Mouse (Mus musculus): ENCODE measurements around the gene Iah1. TPM values are rescaled to one million over a fixed set of nuclear protein-coding genes. Genes with fewer than 3 reads are reported as not detected.

Iah1 gene
- 73.0 and 74.7 TPM in 2 replicates for polyA plus RNA-seq (2015; fragmentation: Nextera tagmentation; extraction: Ambion mirVana)

DNA sequence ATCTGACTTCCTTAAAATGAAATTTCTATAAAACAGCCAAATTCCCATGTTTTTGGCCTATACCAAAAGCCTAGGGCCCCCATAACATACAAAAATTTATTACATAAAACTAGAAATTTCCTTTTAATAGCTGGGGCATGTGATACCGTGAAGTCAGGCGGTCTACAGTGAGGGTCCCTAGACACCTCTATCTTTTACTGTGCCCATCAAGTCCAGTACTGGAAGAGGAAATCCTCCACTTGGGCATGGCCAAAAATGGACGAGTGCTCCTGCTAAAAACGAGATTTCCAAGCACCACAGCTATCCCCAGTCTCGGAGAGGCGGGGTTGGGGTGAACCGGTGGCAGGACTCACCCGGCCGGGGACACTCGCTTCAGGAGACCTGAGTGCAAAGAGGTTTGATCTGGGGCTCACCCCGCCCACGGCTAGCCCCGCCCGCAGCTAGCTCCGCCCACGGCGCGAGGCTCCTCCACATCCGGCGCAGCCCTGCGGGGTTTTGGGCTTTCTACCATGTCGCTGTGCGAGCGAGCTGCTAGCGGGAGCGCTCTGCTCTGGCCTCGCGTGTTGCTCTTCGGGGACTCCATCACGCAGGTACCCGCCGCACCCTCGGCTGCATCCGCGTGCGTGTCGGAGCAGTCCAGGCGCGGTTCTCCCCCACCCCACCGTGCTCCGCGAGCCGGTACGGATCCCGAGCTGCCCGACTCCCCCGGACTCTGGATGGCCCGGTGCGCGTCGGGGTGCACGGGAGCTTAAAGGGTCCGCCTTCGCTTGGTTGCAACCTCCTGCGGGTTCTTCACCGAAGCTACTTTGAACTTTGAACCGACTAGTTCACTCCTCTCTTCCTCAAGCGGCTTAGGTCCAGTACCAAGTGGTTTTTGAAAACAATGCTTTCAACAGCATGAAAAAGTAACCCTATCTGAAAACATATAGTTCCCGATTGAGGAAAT lies at the start of gene Iah1:
Gene Iah1 (plus strand): TSS at position 467 of the 946 bp plus-strand sequence.
- peak; percentile 93 for DNase-seq (ENCODE audit: low spot score)

DNA sequence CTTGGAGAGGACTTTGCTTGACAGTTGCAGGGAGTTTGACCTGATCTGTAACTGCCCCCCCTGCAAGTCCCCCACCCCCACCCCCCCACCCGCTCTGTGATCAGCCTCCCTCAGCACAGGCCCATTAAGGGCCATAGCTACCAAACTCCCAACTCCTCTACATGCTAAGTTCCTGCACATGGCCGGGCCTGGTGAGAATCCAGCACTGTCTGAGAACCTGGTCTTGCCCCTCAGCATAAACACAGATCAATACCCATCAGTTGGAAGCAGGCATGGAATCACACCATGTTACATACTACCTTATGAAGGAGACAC lies 49.4 kb upstream of the Iah1 start:
- DNase-seq (ENCODE audit: low spot score) = no peak

DNA sequence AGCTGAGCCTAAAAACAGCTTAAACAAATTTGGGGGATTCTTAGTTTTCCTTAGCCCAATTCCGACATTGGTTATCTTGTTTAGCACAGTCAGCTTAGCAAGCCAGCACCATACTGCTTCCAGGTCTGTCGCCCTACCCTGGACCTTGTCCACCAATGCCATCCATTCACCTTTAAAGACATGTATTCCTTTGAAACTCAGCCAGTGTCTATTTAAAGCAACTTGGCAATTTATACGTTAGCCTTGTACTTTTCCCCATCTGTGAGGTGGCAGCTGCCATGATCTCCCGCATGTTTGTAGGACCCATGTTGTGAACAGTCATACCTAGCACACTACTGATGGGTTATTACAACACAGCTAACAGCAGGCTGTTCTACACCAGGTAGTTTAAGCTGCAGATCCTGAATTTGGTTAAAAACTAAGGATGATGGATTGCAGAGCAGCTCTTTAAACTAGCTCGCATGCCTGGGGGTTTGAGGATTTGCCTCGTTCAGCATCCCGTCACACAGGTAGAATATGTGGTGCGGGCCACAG lies 48.0 kb upstream of the Iah1 start:
- no peak for DNase-seq (ENCODE audit: low spot score)

DNA sequence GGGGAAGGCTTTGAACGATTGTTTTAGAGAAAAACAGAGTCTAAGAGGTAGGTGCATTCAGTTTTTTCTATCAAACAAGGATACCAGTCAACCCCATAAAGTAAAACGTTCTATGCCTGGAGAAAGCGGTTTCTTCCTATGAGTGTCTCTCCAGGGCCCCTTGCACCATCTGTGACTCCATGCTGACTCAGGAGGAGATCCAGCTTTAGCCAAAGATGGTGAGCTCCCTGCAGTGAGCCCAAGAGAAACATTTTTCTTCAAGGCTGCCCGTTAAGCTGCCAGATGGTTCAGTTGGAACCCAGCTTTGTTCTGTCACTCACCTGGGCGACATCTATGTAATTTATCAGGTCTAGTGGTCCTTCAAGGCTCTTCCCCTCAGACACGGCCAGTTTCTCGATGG lies 41.7 kb upstream of the Iah1 start:
- DNase-seq (ENCODE audit: low spot score) = no peak

DNA sequence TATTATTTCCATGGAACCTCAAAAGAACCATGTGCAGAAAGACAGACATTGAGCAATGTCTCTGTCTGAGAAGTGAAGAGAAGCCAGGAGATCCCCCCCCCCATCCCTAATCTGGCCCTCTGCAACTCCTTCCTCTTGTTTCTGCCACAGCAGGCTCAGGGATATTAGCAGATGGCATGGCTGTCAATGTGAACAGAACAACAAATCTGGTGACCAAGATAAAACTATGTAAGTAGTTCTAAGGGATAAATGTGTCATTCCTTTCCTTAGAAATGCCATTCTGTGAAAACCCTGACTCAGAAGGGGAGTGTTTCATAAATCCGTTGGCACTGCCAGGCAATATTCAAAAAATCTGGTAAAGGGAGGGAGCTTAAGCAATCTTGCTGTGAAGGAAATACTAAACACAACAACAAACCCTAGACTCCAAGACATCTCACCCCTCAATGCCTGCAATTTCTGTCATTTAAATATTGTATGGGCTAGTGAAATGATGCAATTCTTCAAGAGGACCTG lies 38.8 kb upstream of the Iah1 start:
- no peak for DNase-seq (ENCODE audit: low spot score)

DNA sequence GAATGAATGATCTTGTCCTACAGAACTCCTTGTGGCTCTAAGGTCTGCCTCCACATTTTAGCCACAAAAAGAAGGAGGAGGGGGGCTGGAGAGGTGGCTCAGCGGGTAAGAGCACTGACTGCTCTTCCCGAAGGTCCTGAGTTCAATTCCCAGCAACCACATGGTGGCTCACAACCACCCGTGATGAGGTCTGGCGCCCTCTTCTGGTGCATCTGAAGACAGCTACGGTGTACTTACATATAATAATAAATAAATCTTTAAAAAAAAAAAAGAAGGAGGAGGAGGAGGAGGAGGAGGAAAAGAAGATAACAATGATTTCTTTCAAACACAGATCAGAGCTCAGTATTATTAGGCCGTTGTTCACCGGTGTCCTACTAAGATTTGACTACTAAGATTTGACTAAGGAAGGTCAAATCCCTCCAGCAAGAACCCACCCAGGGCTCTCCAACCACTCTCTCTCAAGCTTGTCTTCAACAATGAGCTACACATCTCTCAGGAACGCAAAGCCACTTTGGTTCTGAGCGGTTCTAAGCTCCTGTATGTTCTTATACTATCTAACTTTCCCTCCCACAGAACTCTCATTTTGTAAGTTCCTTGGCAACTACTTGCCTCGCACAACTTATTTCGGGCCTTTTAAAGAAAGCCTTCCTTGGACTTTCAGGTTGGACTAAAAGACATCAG lies 31.3 kb upstream of the Iah1 start, which contains the start of gene Cpsf3:
Gene Cpsf3 (plus strand): TSS at position 631 of the 681 bp plus-strand sequence.
- no peak for DNase-seq (ENCODE audit: low spot score)

DNA sequence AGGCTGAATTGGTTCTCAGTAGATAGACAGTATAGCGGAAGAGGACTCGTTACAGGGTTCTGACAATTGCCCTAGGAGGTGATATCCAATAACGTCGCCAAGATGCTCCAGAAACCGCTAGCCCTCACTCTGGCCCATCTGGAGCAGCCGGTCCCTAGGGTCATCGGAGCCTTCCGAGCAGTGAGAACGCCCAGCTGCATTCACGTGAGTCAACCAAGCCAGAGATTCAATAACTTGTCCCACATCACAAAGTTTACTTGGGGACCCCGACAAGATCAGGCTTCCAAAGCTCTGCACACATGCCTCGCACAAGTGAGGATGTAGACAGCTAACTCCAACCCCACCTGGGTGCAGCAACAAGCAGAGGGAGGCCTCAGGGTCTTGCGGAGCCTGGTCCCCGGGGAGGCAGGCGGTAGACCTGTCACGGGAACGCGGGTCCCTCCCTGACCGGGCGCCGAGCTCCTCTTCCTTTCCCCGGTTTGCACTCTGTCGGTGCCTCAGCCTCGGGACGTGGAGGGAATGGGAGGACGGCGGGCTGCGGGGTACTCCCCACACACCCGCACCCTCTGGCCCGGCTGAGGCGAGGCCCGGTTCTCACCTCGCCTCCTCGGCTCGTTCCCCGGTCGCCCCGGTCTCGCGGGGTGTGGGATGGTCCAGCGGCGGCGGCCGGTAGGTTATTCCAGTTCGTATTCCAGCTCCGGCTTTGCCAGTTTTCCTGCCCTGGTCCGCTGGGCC lies 30.5 kb upstream of the Iah1 start:
- DNase-seq (ENCODE audit: low spot score) = no peak

DNA sequence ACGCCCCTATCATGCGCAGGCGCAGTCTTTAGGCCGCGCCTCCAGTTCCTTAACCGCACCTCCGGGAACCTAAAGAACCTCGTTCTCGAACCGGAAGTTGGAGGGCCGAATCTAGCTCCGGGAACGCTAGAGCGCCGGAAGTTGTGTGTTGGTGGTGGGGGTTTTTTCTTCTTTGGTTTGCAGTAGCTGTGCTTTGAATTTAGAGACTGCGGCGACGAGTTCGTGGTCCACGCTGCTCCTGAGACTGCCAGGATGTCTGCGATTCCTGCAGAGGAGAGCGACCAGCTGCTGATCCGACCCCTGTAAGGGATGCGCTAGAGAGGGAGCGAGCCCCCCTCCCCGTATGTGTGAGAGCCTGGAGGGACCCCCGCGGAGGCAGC lies 30.0 kb upstream of the Iah1 start, which contains the start of gene Itgb1bp1:
Gene Itgb1bp1 (minus strand): TSS at position 42 of the 380 bp plus-strand sequence.
- DNase-seq (ENCODE audit: low spot score) = peak; percentile 99

DNA sequence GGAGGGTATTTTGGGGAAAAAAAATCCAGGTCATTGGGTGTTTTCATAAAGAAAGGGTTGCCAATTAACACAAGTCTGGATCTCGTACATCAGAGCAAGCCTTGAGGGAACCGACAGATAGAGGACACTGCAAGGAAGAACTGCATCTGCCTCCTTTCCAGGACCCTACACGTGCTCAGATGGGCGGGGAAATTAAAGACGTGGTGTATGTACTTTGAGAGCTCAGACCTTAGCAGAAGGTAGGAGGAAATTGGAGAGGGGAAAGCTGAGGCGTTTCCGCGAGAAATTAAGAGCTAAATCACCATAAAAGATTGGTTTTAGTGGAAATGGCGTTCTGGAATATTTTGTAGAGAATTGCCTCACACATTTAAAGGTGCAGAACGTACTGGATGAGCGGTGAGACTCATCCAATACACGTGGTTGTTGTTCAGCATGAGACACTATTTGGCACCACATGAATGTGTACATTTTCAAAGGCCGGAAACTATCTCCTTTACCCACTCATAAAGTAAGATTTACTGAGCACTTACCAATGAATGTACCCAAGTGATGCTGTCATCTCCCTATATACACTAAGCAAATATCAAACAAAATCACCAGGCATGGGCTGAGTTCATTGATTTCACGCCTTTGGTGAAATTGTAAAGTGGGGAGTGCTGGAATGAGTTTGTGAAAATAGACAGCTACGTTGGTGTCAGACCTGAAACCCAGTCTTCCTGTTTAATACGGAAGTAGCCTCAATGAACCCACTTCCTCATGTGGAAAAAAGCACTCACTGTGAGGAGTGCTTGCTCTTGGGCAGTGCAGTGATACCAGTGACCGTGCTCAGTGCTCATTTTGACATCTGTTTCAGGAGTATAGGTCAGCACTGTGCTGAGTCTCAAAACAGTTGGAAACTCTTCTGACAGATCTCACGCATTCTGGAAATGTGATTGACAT lies 29.2 kb upstream of the Iah1 start:
- peak; percentile 51 for DNase-seq (ENCODE audit: low spot score)

DNA sequence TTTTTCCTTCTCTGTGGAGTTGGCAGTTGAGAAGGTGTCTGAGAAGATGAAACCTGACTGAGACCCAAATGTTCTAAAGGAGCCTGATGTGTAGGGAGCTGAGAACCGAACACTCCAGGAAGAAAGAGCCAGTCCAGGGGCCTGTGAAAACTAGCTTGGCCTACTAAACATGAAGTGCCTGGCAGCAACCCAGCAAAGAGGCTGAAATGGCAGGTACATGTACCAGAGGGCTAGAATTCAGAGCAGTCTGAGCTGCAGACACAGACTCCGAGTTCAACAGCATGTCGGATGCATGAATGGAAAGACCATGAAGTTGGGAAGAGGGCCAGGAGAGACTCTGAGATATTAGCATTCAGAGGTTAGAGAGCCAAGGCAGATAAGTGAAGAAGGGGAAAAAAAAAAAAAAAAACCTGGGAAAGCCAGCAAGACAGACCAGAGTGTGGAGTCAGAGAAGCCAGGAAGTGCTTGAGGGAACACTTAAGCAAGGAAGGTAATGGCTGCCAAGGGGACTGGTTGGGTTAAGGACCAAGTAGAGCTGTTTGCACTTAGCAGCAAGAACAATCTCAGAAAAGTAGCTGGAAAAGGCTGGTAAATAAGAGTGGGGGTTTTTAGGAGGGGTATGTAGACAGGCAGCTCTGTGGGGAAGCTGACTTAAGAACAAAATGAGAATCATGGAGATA lies 27.3 kb upstream of the Iah1 start:
- no peak for DNase-seq (ENCODE audit: low spot score)

DNA sequence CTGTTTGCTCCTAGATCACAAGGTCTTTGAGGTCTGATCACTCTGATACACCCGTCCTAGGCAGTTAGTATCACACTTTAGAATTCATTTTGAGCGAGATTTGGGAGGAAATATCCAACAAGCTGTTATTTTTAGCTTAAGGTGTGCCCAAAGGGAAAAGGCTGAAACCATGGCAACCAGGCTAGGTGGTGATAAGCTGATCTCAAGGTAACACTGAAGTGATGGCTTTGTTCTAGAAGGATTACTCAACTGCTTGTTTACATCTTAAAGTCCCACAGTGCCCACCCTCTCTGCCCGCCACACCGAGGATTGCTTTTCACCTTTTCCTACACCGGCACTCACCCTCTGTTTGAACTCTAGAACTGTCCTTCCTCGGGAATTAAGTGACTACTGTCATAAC lies 26.5 kb upstream of the Iah1 start:
- DNase-seq (ENCODE audit: low spot score) = no peak

DNA sequence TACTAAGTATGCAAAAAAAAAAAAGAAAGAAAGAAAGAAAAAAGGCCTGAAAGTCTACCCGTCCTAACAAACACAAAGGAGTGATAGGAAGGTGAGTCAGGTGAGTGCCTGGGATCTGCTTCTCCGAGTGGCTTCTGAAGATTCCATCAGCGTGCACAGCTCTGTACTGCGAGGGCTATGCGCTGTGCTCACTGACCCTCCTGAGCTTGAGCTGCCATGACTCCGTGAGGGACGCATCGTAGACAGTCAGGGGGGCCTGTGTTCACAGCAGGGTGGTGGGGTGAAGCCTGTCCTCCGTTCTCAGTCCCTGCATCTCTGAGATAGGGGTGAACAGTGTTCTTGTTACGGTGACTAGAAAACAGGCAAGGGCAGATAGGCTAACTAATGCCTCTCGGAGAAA lies 17.3 kb upstream of the Iah1 start:
- no peak for DNase-seq (ENCODE audit: low spot score)

DNA sequence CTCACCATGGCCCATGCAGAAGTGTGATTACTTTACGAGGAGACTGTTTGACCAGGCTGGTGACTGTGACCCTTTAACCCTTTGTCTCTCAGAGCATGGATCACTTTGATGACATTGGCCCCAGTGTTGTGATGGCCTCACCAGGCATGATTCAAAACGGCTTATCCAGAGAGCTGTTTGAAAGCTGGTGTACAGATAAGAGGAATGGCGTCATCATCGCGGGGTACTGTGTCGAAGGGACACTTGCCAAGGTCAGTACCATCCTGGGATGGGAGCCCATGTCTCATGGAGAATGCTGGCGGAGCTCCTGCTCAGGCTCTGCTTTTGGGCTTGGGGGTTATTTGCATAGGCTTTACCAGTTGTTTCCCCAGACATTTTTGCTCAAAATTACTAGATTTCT lies 14.9 kb upstream of the Iah1 start:
- DNase-seq (ENCODE audit: low spot score) = no peak

DNA sequence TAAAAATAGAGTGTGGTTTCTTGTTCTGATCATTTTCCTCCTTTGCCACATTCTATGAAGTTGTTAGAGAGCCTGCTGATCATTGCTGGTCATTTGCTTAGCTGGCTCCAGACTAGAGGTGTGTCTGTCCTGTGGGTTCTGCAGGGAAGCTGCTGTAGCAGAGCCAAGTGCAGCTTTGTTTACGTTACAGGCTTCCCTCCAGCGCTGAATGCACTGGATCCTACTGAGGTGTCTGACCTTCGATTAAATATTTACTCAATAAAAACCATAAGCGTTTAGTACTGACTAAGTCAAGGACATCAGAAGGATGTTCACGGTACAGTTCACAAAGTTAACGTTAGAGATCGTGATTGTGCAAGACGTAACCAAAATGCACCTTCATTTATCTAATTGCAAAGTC lies 14.3 kb upstream of the Iah1 start:
- DNase-seq (ENCODE audit: low spot score) = no peak

DNA sequence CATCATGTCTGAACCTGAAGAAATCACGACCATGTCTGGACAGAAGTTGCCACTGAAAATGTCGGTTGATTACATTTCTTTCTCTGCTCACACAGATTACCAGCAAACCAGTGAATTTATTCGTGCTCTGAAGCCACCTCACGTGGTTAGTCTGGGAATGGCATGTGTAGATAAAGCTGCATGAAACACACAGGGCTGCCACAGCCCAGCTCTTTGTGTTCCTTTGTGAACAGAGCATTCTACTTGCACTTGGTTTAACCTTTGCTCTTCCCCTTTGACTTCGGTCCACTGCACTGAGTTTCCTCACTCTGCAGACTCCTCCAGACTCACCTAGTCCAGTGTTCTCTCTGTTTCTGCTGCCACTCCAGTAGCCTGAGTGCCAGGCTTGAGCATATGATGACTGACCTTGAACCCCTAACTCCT lies 13.8 kb upstream of the Iah1 start:
- no peak for DNase-seq (ENCODE audit: low spot score)

DNA sequence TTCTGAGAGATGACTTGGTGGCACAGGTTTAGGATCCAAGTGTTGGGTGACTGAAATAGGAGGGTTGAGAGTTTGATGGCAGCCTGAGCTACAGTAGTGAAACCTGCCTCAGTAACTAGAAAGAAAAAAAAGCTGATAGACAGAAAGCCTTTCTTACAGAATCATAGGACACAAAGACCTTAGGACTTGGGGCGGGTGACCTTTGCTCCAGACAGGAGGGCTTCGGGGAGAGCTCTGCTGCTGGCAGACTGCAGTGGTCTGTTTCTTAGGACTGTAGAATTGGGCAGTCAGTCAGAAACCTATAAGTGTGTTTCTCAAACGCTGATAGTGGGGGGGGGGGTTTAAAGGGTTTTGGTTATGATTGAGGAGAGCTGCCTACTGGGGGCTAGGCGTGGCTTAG lies 10.4 kb upstream of the Iah1 start:
- no peak for DNase-seq (ENCODE audit: low spot score)

DNA sequence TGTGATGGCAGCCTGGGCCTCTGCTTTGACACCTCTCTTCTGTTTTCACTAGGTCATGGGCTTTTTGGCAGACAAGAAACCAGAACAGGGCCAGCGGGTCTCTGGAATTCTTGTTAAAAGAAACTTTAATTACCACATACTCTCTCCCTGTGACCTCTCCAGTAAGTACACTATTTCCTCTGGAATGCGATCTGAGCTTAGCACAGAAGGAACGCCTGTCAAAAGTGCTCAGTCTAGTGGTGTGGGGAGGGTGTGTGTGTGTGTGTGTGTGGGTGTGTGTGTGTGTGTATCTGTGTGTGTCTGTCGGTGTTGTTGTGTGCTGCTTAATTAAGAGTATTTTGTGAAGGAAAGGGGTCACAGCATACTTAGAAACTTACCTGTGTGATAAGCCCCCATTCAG lies 9.5 kb upstream of the Iah1 start:
- DNase-seq (ENCODE audit: low spot score) = no peak

DNA sequence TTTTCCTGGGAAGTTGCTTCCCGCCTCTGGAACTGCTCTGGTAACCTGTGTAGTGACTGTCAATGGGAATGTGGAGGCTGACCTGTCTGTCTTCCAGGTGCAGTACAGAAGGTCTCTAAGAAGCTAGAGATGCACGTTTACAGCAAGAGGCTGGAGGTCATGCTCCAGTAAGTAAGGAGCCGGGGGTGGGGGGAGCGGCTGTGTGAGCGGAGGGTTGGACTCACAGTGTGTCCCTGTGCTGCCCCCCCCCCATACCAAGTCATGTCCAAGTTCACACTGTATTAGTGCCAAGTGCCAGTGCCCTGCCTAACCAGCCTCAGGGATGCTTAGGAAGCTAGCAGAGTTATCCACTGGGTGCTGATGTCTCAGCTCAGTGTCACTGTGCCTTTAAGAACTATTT lies 4.0 kb upstream of the Iah1 start:
- no peak for DNase-seq (ENCODE audit: low spot score)

DNA sequence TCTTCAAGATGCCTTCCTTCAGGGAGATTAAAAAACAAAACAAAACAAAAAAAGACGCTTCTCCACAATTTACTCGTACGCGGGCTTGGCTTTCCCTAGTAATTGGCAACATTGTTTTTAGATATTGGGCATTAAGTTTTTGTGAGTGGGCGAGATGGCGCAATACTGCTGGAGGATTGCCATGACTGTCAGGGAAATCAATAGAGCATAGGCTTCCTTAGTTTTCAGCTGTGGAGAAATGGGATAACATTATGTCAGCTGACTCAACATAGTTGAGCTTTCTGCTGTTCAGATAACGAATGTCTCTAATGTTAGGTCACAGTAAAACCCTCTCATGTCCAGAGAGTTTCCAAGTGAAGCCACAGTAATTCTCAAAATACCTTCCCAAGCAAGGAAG lies 678 bp downstream of the Iah1 start:
- DNase-seq (ENCODE audit: low spot score) = no peak
